Mouse (Mus musculus) spleen, adult 2 months (tissue): Measurements from ENCODE around the gene C1s1. TPM values are rescaled to one million over a fixed set of nuclear protein-coding genes. Genes with fewer than 3 reads are reported as not detected.
"Not testable (repeated sequence)": the region's sequence is repeated elsewhere in the genome, so short reads cannot be mapped to it uniquely, and the experiment has no call there.

ENCODE experiments used
- DNase-seq, 2 experiments: peaks; one replicate each; pipeline versions ENCODE4 v3.0.0 to v3.0.0-alpha.2; 2012 to 2021; ENCODE audit warnings: low spot score in 2 of 2, low read depth in 1 of 2
- H3K27ac ChIP-seq: fragments of 200-500 bp; 2 replicates; pipeline ENCODE4 v1.5.1; 2012; ENCODE audit warnings: low read length, inconsistent platforms; ENCODE audit not compliant: insufficient read depth
- H3K27me3 ChIP-seq: fragments of 200-500 bp; 2 replicates; pipeline ENCODE4 v1.6.1; 2012; ENCODE audit warnings: mild to moderate bottlenecking, moderate library complexity, low read length, inconsistent platforms; ENCODE audit not compliant: control insufficient read depth, insufficient read depth
- H3K36me3 ChIP-seq: fragments of 200-500 bp; 2 replicates; pipeline ENCODE4 v1.6.1; 2012; ENCODE audit warnings: mild to moderate bottlenecking, low read length, inconsistent platforms; ENCODE audit not compliant: control insufficient read depth, insufficient read depth
- H3K4me1 ChIP-seq: fragments of 200-500 bp; 2 replicates; pipeline ENCODE4 v1.6.1; 2011; ENCODE audit warnings: inconsistent platforms; ENCODE audit not compliant: control insufficient read depth, insufficient read depth, insufficient read length
- H3K4me3 ChIP-seq: fragments of 200-500 bp; 2 replicates; pipeline ENCODE4 v1.5.1; 2011; ENCODE audit warnings: mild to moderate bottlenecking, inconsistent platforms; ENCODE audit not compliant: insufficient read depth, insufficient read length; ENCODE audit errors: extremely low read depth
- CTCF ChIP-seq: fragments of 200-500 bp; IDR thresholded peaks from 2 replicates; pipeline ENCODE4 v1.5.1; 2011; ENCODE audit warnings: mild to moderate bottlenecking, inconsistent platforms; ENCODE audit not compliant: insufficient read depth, insufficient read length, insufficient replicate concordance; ENCODE audit errors: extremely low read depth
- POLR2A ChIP-seq: fragments of 200-500 bp; IDR thresholded peaks from 2 replicates; pipeline ENCODE4 v1.6.1; 2011; ENCODE audit warnings: low read depth, low read length, inconsistent platforms
- WGBS: fragments of 180-500 bp; shearing (Covaris S2); methylation state at CpG from one replicate; pipeline ENCODE4 v1.1.7; 2018; 5-methylcytosine and 5-hydroxymethylcytosine counted together
- polyA plus RNA-seq: library from polyadenylated mRNA; depleted of rRNA; stranded (reverse); fragments of >200 nt; gene quantifications from 2 replicates; pipeline ENCODE4 v1.2.3, GENCODE M21; 2012; rRNA removed

The C1s1 gene
- polyA plus RNA-seq, 1 experiment: 39.4 TPM

DNA sequence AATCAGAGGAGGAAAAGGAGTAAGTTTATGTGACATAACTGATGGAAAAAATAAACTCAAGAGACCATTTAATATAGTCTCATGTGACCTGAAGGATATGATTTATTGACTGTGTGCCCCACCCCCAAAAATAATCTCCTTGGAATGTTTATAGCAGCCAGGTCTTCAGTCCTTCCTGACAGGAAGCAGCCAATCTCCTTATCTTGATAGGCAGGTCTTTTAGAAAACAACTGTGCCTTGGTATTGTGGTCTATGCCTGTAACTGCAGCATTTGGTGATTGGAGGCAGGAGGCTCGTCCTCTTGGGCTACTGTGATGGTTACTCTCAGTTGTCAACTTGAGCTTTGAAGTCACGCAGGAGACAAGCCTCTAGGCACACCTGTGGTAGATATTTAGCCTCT is 54.6 kb downstream of the C1s1 start:
- Histone ChIP-seq H3K27ac (no peak overlapping the region), H3K36me3 (no peaks in the 10 kb centered on the region), H3K27me3 (no peaks in the 10 kb centered on the region), H3K4me1 (no peaks in the 10 kb centered on the region), H3K4me3 (no peak overlapping the region)
- no peak for DNase-seq
- 36% methylated on average over 2 of the region's 2 CpGs for WGBS
- TF ChIP-seq POLR2A (no peak), CTCF (no peak)

- 88% methylated on average over 21 of the region's 21 CpGs for WGBS
- Histone ChIP-seq H3K27ac (no peak overlapping the region), H3K4me1 (no peaks in the 10 kb centered on the region), H3K4me3 (no peak overlapping the region), H3K36me3 (no peaks in the 10 kb centered on the region), H3K27me3 (no peaks in the 10 kb centered on the region)
- TF ChIP-seq CTCF: no peak
- TF ChIP-seq POLR2A: no peak
- no peak for DNase-seq
Observed at GRCm38 (mm10) chr6:124485414-124486144, 56.6 kb downstream of the C1s1 start.

DNA sequence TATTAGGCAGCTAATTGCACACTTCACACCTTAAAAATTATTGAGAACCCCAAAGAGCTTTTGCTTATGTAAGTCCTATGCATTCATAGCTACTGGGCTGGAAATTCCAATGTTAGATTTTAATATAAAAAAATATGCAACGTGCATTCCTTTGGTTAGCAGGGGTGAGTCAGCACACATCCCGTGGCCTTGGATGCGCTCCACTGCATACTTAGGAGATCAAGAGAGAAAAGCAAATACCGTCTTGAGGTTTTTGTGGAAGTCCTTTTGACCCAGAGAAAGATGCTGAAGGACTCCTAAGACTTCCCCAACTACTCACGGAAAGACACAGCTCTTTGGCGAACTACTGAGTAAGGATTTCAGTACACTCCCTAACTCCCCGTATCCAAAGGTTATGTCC is 57.3 kb downstream of the C1s1 start:
- H3K27ac ChIP-seq: no peak overlapping the region
- 86% methylated on average over 7 of the region's 7 CpGs for WGBS
- H3K4me3 ChIP-seq: no peak overlapping the region
- no peak for DNase-seq
- H3K27me3 ChIP-seq: no peaks in the 10 kb centered on the region
- TF ChIP-seq CTCF (no peak), POLR2A (no peak)
- no peaks in the 10 kb centered on the region for H3K36me3 ChIP-seq
- H3K4me1 ChIP-seq: no peaks in the 10 kb centered on the region

DNA sequence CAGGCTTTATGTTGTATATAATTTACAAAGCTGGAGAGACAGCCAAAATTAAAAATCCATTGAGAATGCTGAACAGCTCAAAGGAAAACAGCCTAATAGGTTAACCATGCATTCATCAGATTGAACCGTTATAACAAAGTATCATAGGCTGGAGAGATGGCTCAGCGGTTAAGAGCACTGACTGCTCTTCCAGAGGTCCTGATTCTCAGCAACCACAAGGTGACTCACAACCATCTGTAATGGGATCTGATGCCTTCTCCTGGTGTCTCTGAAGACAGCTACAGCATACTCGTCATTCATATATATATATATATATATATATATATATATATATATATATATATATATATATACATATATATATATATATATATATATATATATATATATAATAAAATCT is 58.3 kb downstream of the C1s1 start:
- H3K4me1 ChIP-seq, DNase-seq, H3K36me3 ChIP-seq, H3K4me3 ChIP-seq, H3K27me3 ChIP-seq, H3K27ac ChIP-seq: not testable (repeated sequence)
- WGBS: 83% methylated on average over 3 of the region's 3 CpGs

DNA sequence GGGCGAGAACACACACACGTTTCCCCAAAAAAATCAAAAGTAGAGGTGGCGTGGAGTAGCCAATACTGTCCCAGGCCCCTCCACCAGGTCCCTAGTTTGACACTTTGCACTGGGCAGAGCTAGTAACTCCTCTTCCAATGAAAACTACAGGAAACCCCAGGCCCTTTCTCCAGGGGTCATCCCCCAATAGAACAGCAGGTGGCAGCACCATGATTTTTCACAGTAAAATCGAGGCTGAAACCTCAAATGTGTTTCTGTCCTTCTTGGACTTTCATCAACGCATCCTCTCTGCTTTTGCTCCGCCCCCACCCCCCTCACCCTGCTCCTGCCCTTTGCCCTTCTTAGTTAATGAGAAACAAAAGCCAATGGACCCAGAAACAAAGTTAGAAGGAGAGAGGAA is 60.6 kb downstream of the C1s1 start:
- H3K4me1 ChIP-seq: no peaks in the 10 kb centered on the region
- peak; percentile 31; the same call in 1 of the 2 replicates for TF ChIP-seq CTCF
- TF ChIP-seq POLR2A: no peak
- 45% methylated on average over 6 of the region's 6 CpGs for WGBS
- H3K36me3 ChIP-seq: no peaks in the 10 kb centered on the region
- peak in 1 of 2 experiments; percentile 17 for DNase-seq
- H3K27me3 ChIP-seq: no peaks in the 10 kb centered on the region
- H3K27ac ChIP-seq: no peak overlapping the region
- H3K4me3 ChIP-seq: no peak overlapping the region

Other genes starting within 250 kb of the C1s1 start
- gene Cd163, start 237.7 kb downstream of the C1s1 start, polyA plus RNA-seq: 1.7 and 2.3 TPM in 2 replicates
- gene Pex5, start 127.3 kb downstream of the C1s1 start, polyA plus RNA-seq: 18.5 and 20.9 TPM in 2 replicates
- 0.68 and 0.95 TPM in 2 replicates for gene Clstn3, start 77.6 kb downstream of the C1s1 start, polyA plus RNA-seq
- gene C1rl, start 49.2 kb downstream of the C1s1 start, polyA plus RNA-seq: 1.3 and 1.5 TPM in 2 replicates
- gene C1ra, start 30.0 kb downstream of the C1s1 start, polyA plus RNA-seq: 17.8 and 20.1 TPM in 2 replicates
- 0.05 TPM in 1 of 2 replicates, not detected in the other for gene C1rb, start 27.9 kb upstream of the C1s1 start, polyA plus RNA-seq
- 0.04 and 0.07 TPM in 2 replicates for gene C1s2, start 93.7 kb upstream of the C1s1 start, polyA plus RNA-seq
- 65.1 and 70.0 TPM in 2 replicates for gene Lpcat3, start 120.7 kb upstream of the C1s1 start, polyA plus RNA-seq
- gene Emg1, start 169.8 kb upstream of the C1s1 start, polyA plus RNA-seq: 46.2 and 47.9 TPM in 2 replicates
- gene Phb2, start 170.0 kb upstream of the C1s1 start, polyA plus RNA-seq: 96.5 and 103 TPM in 2 replicates
- 281 and 332 TPM in 2 replicates for gene Ptpn6, start 196.4 kb upstream of the C1s1 start, polyA plus RNA-seq
- 209 and 225 TPM in 2 replicates for gene Grcc10, start 199.0 kb upstream of the C1s1 start, polyA plus RNA-seq
- gene Gm45234, start 213.7 kb upstream of the C1s1 start, polyA plus RNA-seq: not detected in 2 replicates
- 37.4 and 41.3 TPM in 2 replicates for gene Atn1, start 214.2 kb upstream of the C1s1 start, polyA plus RNA-seq
- gene Eno2, start 227.3 kb upstream of the C1s1 start, polyA plus RNA-seq: 2.9 and 3.2 TPM in 2 replicates
- gene Lrrc23, start 237.4 kb upstream of the C1s1 start, polyA plus RNA-seq: 1.2 and 1.8 TPM in 2 replicates